Mouse (Mus musculus) testis, postnatal 14 days (tissue): Measurements from ENCODE around the gene Tmem39a.

Experiments
- DNase-seq: peaks from one replicate; pipeline ENCODE4 v3.0.0; 2021; ENCODE audit warnings: low spot score

Tmem39a gene

DNA sequence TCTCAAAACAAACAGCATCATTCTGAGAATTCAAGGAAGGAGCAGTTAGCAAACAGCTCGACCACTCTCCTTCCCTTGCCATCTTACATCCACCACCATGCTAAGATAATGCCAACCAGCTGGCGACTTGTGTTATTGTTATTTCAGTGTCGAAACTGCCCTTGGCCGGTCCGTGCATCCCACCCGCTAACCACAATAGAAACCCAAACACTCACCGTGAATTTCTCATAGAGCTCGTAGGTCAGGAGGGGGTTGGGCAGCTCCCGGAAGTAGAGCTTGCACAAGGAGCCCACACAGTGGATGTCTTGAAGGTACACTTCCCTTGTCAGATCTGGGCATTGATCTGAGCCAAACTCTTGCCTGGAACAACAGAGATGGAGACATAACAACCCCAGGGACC lies 78.2 kb downstream of the Tmem39a start:
- DNase-seq, result no peak

DNA sequence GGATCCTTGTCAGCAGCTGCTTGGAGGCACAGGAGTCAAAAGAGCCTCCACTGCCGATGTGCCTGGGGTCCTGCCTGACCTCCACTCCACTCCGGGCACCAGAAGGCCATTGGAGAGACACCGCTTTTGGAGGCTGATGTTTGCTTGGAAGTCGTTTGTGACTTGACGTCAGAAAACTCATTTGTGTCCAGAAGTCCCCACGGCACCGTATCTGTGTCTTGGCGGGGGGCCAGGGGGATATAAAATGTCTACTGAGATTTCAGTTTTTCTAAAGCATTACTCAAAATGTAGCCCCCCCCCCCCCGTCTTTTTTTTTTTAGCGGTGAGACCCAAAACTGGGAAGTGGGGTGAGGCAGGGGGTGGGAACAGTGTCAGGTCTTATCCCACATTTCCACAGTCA lies 78.6 kb downstream of the Tmem39a start:
- no peak for DNase-seq
